Mouse (Mus musculus) thymus, postnatal 14 days (tissue): ENCODE results near the gene Lin54.

ENCODE experiments used
- DNase-seq: peaks from one replicate; pipeline ENCODE4 v3.0.0; 2021

Lin54 gene

DNA sequence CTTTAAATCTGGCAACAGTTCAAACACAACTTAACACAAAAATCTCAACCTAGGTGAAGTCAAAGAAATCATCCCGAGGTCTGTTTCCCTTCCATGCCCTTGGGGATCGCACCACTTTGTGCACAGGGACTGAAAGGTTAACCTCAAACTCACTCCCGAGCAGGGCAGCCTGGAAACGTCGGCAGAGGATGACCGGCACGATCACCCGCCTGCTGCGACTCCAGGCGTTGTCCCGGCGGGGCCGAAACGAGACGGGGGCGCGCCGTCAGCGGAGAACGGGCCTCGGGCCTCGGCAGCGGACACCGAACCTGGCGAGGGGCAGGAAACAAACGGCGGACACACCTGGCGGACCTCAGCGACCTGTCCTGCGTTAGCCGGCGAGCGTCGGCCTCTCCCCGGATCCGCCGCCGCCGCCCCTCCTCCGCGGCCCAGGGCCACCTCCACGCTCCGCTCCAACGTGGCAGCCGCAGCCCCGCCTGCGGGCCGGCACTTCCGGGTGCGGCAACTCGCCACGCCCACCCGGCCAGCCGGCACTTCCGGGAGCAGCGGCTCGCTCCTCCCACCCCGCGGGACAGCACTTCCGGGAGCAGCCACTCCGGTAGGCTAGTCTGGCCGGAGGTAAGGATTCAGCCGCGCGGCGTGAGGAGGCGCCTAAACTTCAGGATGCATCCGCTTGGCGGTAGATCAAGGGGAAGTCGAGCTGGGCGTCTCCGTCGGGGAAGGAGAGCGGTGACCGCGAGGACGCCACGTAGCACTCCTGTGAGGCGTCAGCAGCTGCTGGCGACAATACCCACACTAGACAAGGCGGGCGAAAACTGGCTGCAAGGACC is 84.5 kb downstream of the Lin54 start, which contains the start of gene Sec31a:
Sec31a (minus strand) TSS at position 474 of the 830 bp plus-strand sequence.
- peak; percentile 98 for DNase-seq

DNA sequence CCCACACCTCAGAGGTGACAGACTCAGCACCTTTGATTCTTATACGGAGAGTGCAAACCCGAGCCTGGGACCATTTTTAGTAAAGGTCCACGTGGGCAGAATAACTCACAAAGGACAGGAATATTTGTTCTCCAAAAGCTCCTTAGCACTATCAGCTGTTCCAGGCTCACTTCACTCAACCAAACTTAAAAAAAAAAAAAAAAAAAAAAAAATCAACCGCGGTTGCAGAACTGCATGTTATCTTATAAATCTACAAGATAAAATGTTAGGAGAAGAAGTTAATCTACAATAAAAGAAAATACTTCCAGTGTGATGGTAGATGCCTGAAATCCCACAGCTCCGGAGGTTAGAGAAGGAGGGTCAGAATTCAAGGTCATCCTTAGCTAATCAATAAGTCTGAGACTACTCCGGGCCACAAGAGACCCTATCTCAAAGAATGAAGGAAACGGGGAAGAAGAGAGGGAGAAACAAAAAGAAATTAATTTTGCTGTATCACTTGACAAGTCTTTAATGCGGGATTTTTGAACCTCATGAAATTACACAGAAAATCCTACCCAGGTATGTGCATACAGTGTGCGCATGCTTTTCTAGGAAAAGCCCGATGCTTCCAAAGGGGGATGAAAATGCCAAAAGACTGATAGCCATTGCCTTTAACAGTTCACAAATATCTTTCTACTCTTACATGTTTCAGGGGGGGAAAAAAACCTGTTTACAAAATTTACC is 85.8 kb downstream of the Lin54 start:
- no peak for DNase-seq

DNA sequence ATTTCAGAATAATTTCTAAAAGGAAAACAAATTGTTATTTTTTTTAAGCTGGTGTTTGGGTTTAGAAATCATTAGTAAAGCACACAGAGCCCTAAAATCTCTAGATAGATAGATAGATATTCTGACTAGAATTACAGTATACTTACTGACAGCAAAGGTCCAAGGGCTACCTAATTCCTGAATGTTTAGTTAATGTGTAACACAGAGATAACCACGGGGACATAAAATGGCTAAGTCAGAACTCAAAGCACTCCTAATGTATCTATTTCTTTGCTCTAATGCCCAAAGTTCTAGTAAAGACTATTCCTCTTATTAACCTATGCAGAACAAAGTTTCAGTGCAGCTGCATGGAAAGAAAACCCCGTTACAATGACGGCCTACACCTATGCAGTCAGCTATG is 87.6 kb downstream of the Lin54 start:
- DNase-seq: no peak

DNA sequence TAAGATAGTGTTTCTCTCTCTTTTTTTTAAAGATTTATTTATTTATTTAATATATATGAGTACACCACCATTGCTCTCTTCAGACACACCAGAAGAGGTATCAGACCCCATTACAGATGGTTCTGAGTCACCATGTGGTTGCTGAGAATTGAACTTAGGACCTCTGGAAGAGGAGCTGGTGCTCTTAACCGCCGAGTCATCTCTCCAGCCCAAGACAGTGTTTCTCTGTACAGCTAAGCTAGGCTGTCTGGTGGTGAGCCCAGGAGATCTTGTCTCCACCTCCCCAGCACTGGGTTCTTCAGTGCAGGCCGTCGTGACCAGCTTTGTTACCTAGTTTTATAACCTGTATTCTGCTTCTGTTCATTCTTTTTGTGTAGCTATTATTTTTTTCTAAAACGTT is 90.2 kb downstream of the Lin54 start:
- DNase-seq: no peak

DNA sequence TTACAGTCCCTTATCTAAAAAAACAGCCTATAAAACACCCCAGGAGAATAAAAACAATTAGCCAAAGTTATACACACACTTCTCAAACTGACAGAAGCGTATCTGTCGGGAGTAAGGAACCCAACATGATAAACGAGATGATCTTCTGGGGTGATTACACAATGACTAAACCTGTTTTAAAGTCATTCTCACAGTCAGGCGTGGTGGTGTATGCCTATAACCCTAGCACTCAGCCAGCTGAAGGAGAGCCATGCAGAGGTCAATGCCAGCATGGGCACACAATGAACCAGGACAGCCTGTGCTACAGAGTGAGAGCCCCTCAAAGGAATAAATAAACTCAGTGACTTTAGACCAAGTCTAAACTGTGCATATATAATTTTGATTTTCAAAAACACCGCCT is 92.0 kb downstream of the Lin54 start:
- DNase-seq: no peak

DNA sequence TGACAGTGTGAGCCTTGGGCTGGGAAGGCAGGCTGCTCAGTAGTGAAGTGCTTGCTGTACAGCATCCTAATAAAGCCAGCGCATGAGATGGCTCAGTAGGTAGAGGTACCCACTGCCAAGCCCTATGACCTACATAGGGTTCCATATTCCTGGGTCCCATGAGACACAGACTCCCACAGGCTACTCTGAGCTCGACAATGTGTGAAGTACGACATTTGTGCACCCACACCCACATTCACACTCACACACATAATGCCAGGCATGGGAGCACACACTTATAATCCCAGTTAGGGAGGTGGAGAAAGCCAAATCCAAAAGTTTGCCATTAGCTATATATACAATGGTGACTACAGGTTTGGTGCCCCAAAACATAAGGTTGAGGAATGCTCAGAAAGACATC is 103.7 kb downstream of the Lin54 start:
- DNase-seq: no peak

DNA sequence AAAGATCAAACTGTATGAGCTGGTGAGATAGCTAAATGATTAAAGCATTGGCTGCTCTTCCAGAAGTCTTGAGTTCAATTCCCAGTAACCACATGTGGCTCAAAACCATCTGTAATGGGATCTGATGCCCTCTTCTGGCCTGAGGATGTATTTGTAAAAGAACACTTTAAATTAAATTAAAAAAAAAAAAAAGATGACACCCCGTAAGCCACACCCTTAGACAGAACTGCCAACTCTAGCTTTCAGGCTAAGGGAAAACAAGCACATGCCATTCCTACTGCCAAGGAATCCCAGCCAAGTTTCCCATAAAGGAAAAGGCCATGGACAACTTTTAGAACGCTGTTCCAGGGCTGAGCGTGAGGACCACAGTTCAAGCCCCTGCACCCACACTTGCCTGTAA is 106.8 kb downstream of the Lin54 start:
- DNase-seq: no peak

DNA sequence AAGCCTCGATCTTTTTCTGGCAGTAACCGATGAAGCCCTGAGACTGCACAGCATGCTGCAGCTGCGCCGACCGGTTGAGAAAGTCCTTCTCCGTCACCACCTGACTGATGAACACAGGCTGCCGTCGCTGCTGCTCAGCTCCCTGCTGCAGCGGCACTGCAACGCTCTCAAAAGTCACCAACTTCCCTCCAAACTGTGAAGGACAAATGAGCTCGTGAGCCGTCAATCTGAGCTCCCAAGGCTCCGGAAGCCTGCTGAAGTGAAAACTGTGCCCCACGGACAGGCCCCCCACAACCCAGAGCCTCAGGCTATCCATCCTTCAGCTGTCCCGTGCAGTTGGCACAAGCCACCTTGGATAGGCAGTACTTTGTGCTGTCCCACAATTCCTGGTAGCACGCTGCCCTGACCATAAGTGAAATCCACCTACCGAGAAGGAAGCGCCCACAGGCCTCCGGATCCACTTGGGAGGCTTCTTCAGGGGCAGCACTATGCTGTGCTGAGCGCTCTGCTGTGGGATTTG is 107.9 kb downstream of the Lin54 start:
- no peak for DNase-seq
